Mouse (Mus musculus): ENCODE measurements around the gene Ssh1. TPM values are rescaled to one million over a fixed set of nuclear protein-coding genes. Genes with fewer than 3 reads are reported as not detected.
A peak's percentile ranks its signal among the peaks of the same experiment; 100 is the strongest.

Gene Ssh1
- polyA plus RNA-seq, 1 experiment from 2014 or later, result 25.7 TPM

GRCm38 (mm10) chr5:113952519-113952918 lies 41.2 kb downstream of the Ssh1 start:
- H3K4me2 ChIP-seq (ENCODE audit: low read depth, low read length, severe bottlenecking), result no peak overlapping the region

GRCm38 (mm10) chr5:113951693-113952071 lies 42.0 kb downstream of the Ssh1 start:
- DNase-seq (ENCODE audit: low spot score) (no peak), ATAC-seq (replicated peaks; ENCODE audit: low FRiP score) (no peak)
- H3K36me3 ChIP-seq (ENCODE audit: control insufficient read depth, insufficient read depth, low read length), result no peaks in the 10 kb centered on the region
- H3K4me2 ChIP-seq (ENCODE audit: low read depth, low read length, severe bottlenecking), result no peak overlapping the region
- H3K4me1 ChIP-seq (replicated peaks; ENCODE audit: control insufficient read depth, insufficient read depth, low read length), result no peaks in the 10 kb centered on the region
- no peaks in the 10 kb centered on the region for H3K27me3 ChIP-seq (ENCODE audit: control insufficient read depth, insufficient read depth, low read length)
- H3K27ac ChIP-seq (ENCODE audit: low read depth, low read length), result no peak overlapping the region
- H3K4me3 ChIP-seq (ENCODE audit: low read depth, low read length), result no peak overlapping the region
- H3K9ac ChIP-seq (ENCODE audit: low read length), result no peak overlapping the region
- no peaks in the 10 kb centered on the region for H3K9me3 ChIP-seq (ENCODE audit: control insufficient read depth, low read length)
- WGBS, result 93% methylated on average over 11 of the region's 11 CpGs

More at GRCm38 (mm10) chr5:113952519-113952918, 41.2 kb downstream of the Ssh1 start:
- no peak for ATAC-seq (replicated peaks; ENCODE audit: low FRiP score)
- Histone ChIP-seq H3K36me3 (ENCODE audit: control insufficient read depth, insufficient read depth, low read length) (no peaks in the 10 kb centered on the region), H3K4me3 (ENCODE audit: low read depth, low read length) (no peak overlapping the region), H3K9me3 (ENCODE audit: control insufficient read depth, low read length) (no peaks in the 10 kb centered on the region), H3K27ac (ENCODE audit: low read depth, low read length) (no peak overlapping the region), H3K4me1 (replicated peaks; ENCODE audit: control insufficient read depth, insufficient read depth, low read length) (no peaks in the 10 kb centered on the region), H3K9ac (ENCODE audit: low read length) (no peak overlapping the region), H3K27me3 (ENCODE audit: control insufficient read depth, insufficient read depth, low read length) (no peaks in the 10 kb centered on the region)
- 89% methylated on average over 10 of the region's 10 CpGs for WGBS
- DNase-seq (ENCODE audit: low spot score), result no peak

GRCm38 (mm10) chr5:113950786-113951692 lies 42.7 kb downstream of the Ssh1 start:
- ATAC-seq (replicated peaks; ENCODE audit: low FRiP score) (no peak), DNase-seq (ENCODE audit: low spot score) (no peak)
- Histone ChIP-seq H3K9ac (ENCODE audit: low read length) (no peak overlapping the region), H3K27me3 (ENCODE audit: control insufficient read depth, insufficient read depth, low read length) (no peaks in the 10 kb centered on the region), H3K36me3 (ENCODE audit: control insufficient read depth, insufficient read depth, low read length) (peaks cover 4% of the 10 kb centered on the region; the same call in 1 of the 2 replicates), H3K9me3 (ENCODE audit: control insufficient read depth, low read length) (no peaks in the 10 kb centered on the region), H3K4me3 (ENCODE audit: low read depth, low read length) (no peak overlapping the region), H3K4me2 (ENCODE audit: low read depth, low read length, severe bottlenecking) (no peak overlapping the region), H3K27ac (ENCODE audit: low read depth, low read length) (no peak overlapping the region), H3K4me1 (replicated peaks; ENCODE audit: control insufficient read depth, insufficient read depth, low read length) (no peaks in the 10 kb centered on the region)
- 86% methylated on average over 19 of the region's 19 CpGs for WGBS

- no peak for DNase-seq (ENCODE audit: low spot score)
- ATAC-seq (replicated peaks; ENCODE audit: low FRiP score), result no peak
- Histone ChIP-seq H3K4me2 (ENCODE audit: low read depth, low read length, severe bottlenecking) (no peak overlapping the region), H3K4me3 (ENCODE audit: low read depth, low read length) (no peak overlapping the region), H3K9me3 (ENCODE audit: control insufficient read depth, low read length) (no peaks in the 10 kb centered on the region), H3K27ac (ENCODE audit: low read depth, low read length) (no peak overlapping the region), H3K27me3 (ENCODE audit: control insufficient read depth, insufficient read depth, low read length) (no peaks in the 10 kb centered on the region), H3K4me1 (replicated peaks; ENCODE audit: control insufficient read depth, insufficient read depth, low read length) (no peaks in the 10 kb centered on the region), H3K9ac (ENCODE audit: low read length) (no peak overlapping the region), H3K36me3 (ENCODE audit: control insufficient read depth, insufficient read depth, low read length) (peaks cover 4% of the 10 kb centered on the region; the same call in 1 of the 2 replicates)
- WGBS, result 93% methylated on average over 17 of the region's 17 CpGs
Observed at GRCm38 (mm10) chr5:113950133-113950532, 43.6 kb downstream of the Ssh1 start.

GRCm38 (mm10) chr5:113947280-113947679 lies 46.4 kb downstream of the Ssh1 start:
- Histone ChIP-seq H3K27ac (ENCODE audit: low read depth, low read length) (no peak overlapping the region), H3K9ac (ENCODE audit: low read length) (no peak overlapping the region)

GRCm38 (mm10) chr5:113945126-113945525 lies 48.6 kb downstream of the Ssh1 start:
- Histone ChIP-seq H3K27ac (ENCODE audit: low read depth, low read length) (no peak overlapping the region), H3K9me3 (ENCODE audit: control insufficient read depth, low read length) (no peaks in the 10 kb centered on the region), H3K36me3 (ENCODE audit: control insufficient read depth, insufficient read depth, low read length) (peaks cover 13% of the 10 kb centered on the region), H3K4me2 (ENCODE audit: low read depth, low read length, severe bottlenecking) (no peak overlapping the region), H3K9ac (ENCODE audit: low read length) (no peak overlapping the region), H3K4me3 (ENCODE audit: low read depth, low read length) (no peak overlapping the region), H3K4me1 (replicated peaks; ENCODE audit: control insufficient read depth, insufficient read depth, low read length) (peaks cover 4% of the 10 kb centered on the region; the same call in 1 of the 2 replicates), H3K27me3 (ENCODE audit: control insufficient read depth, insufficient read depth, low read length) (no peaks in the 10 kb centered on the region)
- ATAC-seq (replicated peaks; ENCODE audit: low FRiP score) (no peak), DNase-seq (ENCODE audit: low spot score) (no peak)
- 93% methylated on average over 6 of the region's 6 CpGs for WGBS

More at GRCm38 (mm10) chr5:113947280-113947679, 46.4 kb downstream of the Ssh1 start:
- DNase-seq (ENCODE audit: low spot score), result no peak
- Histone ChIP-seq H3K4me2 (ENCODE audit: low read depth, low read length, severe bottlenecking) (no peak overlapping the region), H3K9me3 (ENCODE audit: control insufficient read depth, low read length) (no peaks in the 10 kb centered on the region), H3K36me3 (ENCODE audit: control insufficient read depth, insufficient read depth, low read length) (peaks cover 9% of the 10 kb centered on the region), H3K4me3 (ENCODE audit: low read depth, low read length) (no peak overlapping the region), H3K27me3 (ENCODE audit: control insufficient read depth, insufficient read depth, low read length) (no peaks in the 10 kb centered on the region), H3K4me1 (replicated peaks; ENCODE audit: control insufficient read depth, insufficient read depth, low read length) (peaks cover 4% of the 10 kb centered on the region; the same call in 1 of the 2 replicates)
- 69% methylated on average over 2 of the region's 2 CpGs for WGBS
- ATAC-seq (replicated peaks; ENCODE audit: low FRiP score), result no peak

- no peak overlapping the region for H3K4me2 ChIP-seq (ENCODE audit: low read depth, low read length, severe bottlenecking)
- WGBS, result 75% methylated on average over 12 of the region's 12 CpGs
- H3K9ac ChIP-seq (ENCODE audit: low read length), result no peak overlapping the region
- no peak for ATAC-seq (replicated peaks; ENCODE audit: low FRiP score)
- no peaks in the 10 kb centered on the region for H3K27me3 ChIP-seq (ENCODE audit: control insufficient read depth, insufficient read depth, low read length)
- H3K4me1 ChIP-seq (replicated peaks; ENCODE audit: control insufficient read depth, insufficient read depth, low read length), result peaks cover 4% of the 10 kb centered on the region; the same call in 1 of the 2 replicates
- no peak overlapping the region for H3K4me3 ChIP-seq (ENCODE audit: low read depth, low read length)
- H3K27ac ChIP-seq (ENCODE audit: low read depth, low read length), result peak overlapping the region; percentile 25; the same call in 1 of the 2 replicates
- DNase-seq (ENCODE audit: low spot score), result peak; percentile 67
- peaks cover 13% of the 10 kb centered on the region for H3K36me3 ChIP-seq (ENCODE audit: control insufficient read depth, insufficient read depth, low read length)
- H3K9me3 ChIP-seq (ENCODE audit: control insufficient read depth, low read length), result no peaks in the 10 kb centered on the region
Observed at GRCm38 (mm10) chr5:113943328-113943727, 50.4 kb downstream of the Ssh1 start.

- ATAC-seq (replicated peaks; ENCODE audit: low FRiP score) (no peak), DNase-seq (ENCODE audit: low spot score) (peak; percentile 65)
- no peak overlapping the region for H3K4me3 ChIP-seq (ENCODE audit: low read depth, low read length)
- no peak overlapping the region for H3K9ac ChIP-seq (ENCODE audit: low read length)
- no peak overlapping the region for H3K4me2 ChIP-seq (ENCODE audit: low read depth, low read length, severe bottlenecking)
- H3K9me3 ChIP-seq (ENCODE audit: control insufficient read depth, low read length), result no peaks in the 10 kb centered on the region
- H3K36me3 ChIP-seq (ENCODE audit: control insufficient read depth, insufficient read depth, low read length), result peaks cover 13% of the 10 kb centered on the region
- WGBS, result 91% methylated on average over 12 of the region's 12 CpGs
- no peak overlapping the region for H3K27ac ChIP-seq (ENCODE audit: low read depth, low read length)
- H3K27me3 ChIP-seq (ENCODE audit: control insufficient read depth, insufficient read depth, low read length), result no peaks in the 10 kb centered on the region
- peaks cover 6% of the 10 kb centered on the region; the same call in 1 of the 2 replicates for H3K4me1 ChIP-seq (replicated peaks; ENCODE audit: control insufficient read depth, insufficient read depth, low read length)
Observed at GRCm38 (mm10) chr5:113942580-113942979, 51.1 kb downstream of the Ssh1 start.

Measured in forebrain, embryonic 11.5 days (tissue).